Mouse (Mus musculus): ENCODE measurements around the gene Nop56.
A peak's percentile ranks its signal among the peaks of the same experiment; 100 is the strongest.

Nop56 gene

DNA sequence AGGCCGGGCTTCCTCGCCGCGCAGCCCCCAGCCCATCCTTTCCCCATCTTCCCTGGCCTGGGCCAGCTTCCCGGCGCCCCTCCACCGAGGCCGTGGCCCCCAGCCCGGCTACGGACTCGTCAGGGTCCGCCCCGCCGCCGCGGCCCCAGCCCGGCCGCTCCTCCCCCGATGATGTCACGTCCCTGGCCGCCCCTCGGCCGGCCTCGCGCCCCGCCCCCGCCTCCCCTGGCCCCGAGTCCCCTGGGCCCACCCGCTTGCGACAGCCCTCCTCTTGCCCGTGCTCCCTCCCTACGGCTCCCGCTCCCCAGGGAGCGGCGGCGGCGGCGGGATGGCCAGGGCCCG is 20.7 kb downstream of the Nop56 start, which contains the start of gene Ebf4:
Ebf4 (plus strand) TSS at position 234 of the 342 bp plus-strand sequence.
- DNase-seq (ENCODE audit: inconsistent age in 2 of 2, low spot score in 1 of 2), result peak in 1 of 2 experiments; percentile 55

- DNase-seq (ENCODE audit: inconsistent age in 2 of 2, low spot score in 1 of 2), result peak; percentile 61 to 81
Observed at GRCm38 (mm10) chr2:130295331-130296133, 21.3 kb downstream of the Nop56 start.

DNA sequence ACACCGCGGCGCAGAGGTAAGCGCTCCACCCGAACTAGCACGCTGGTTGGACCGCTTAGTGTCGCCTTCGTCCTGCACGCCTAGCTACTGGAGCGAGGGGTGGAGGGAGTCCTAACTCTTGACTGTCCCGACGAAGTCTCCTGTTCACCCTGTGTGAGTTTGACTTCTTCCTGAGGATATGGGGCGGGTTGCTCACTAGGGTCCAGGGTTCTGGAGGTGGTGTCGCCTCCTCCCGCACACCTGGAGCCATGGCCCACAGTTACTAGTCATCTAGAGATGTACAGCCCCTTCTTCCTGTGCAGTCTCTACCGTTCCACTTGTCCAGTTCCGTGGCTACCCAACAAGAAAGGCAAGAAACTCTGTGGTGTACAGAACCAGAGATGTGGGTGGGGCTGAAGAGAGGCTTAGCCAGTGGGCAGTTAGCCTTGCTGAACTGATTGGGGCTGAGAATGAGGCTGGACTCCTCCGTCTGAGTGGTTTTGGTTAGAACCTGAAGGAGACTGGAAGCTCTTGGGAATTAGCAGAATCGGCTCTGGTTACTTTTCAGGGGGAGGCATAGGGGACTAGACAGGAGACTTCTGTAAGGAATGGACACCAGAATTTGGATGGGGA is 22.0 kb downstream of the Nop56 start:
- DNase-seq (ENCODE audit: inconsistent age in 2 of 2, low spot score in 1 of 2), result no peak

DNA sequence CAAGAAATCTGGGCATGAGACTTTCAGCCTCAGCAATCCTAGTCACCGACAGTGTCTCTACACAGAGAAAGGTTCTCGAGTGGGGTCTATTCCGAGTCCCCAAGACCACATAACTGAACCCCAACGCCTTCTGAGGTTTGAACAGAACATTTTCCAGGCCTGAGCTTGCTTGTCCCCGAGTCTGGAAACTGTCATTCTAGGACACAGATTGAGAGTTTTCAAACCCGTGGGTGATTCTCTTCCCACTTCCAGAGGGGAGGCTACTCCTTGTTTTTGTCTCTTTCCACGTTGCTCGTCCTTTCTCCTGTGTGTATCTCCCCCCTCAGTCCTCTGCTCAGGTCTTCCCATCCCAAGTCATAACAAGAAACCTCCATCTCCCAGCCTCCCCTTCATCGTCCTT is 23.4 kb downstream of the Nop56 start:
- DNase-seq (ENCODE audit: inconsistent age in 2 of 2, low spot score in 1 of 2), result no peak

DNA sequence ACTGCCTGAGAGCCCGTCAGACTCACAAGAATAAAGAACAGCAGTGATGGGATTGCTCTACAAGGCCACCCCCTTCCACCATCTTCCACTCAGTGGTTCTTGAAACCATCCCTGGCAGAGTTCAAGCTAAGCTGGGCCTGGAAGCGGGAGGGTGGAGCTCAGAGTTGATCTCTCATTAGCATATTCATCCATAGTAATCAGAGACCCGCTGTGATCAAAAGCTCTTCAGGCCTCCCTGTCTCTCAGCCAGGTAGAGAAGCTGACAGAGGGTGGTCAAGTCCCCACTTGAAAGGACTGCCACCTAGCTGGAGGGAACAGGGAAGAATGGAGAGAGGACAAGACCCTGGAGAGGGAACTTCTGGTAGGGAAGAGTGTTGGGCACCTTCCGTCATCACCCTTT is 28.8 kb downstream of the Nop56 start:
- DNase-seq (ENCODE audit: inconsistent age in 2 of 2, low spot score in 1 of 2), result no peak

- no peak for DNase-seq (ENCODE audit: inconsistent age in 2 of 2, low spot score in 1 of 2)
Observed at GRCm38 (mm10) chr2:130327057-130327456, 52.8 kb downstream of the Nop56 start.

Measured in adrenal gland, adult (tissue).